In the genomic region with DNA sequence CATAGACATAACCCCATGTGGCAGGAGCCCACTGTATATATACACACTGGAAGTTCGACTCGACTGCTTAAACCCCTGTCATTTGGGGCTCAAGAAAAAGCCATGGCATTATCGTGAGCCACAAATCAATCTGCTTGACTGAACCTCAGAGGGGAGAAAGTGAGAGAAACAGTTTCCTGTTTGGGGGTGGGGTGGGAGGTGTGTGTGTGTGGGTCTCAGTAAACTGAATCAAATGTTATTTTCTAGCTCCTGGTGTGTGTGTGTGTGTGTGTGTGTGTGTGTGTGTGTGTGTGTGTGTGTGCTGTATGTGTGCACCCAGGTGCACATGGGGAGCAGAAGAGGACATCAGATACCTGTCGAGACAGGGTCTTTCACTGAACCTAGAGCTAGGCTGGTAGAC, we compare ENCODE assay signal across 31 mouse cellular contexts. TPM values are rescaled to one million over a fixed set of nuclear protein-coding genes. Genes with fewer than 3 reads are reported as not detected.
A peak's percentile ranks its signal among the peaks of the same experiment; 100 is the strongest.
DNase-seq lines count a peak whose midpoint lies in the region; ATAC-seq and TF ChIP-seq lines count a peak whose summit lies in the region.
"Had no signal": no experiment of that assay in that cellular context is flagged by ENCODE, and none has a peak within 500 bp of the region (broad histone marks: within the 10 kb centered on the region; RNA-seq: fewer than 3 reads in every experiment).

No protein-coding gene starts in this region.

- TF ChIP-seq EP300 in CH12.LX (IDR thresholded peaks at IDR 0.05; ENCODE audit: low read length): no peak
- TF ChIP-seq EP300 in liver, postnatal 0 days (IDR thresholded peaks at IDR 0.05; ENCODE audit: low read depth): no peak

- no peak for TF ChIP-seq POLR2A in thymus, adult 2 months (IDR thresholded peaks at IDR 0.05; ENCODE audit: control insufficient read depth, extremely low read depth, insufficient read depth, low read length, poor library complexity)
- TF ChIP-seq POLR2A in CH12.LX (IDR thresholded peaks at IDR 0.05; ENCODE audit: low read depth, low read length): no peak

- peak overlapping the region; percentile 34; the same call in 1 of the 2 replicates for H3K9ac ChIP-seq in CH12.LX (ENCODE audit: insufficient read depth, low read depth)
- no peak overlapping the region for H3K9ac ChIP-seq in liver, postnatal 0 days (replicated peaks)
- H3K9ac ChIP-seq: embryonic facial prominence, embryonic 12.5 days; forebrain, embryonic 15.5 days; heart, embryonic 15.5 days; limb, embryonic 15.5 days; liver, embryonic 13.5 days; neural tube, embryonic 12.5 days had no signal

- TF ChIP-seq RAD21 in CH12.LX (IDR thresholded peaks at IDR 0.05; ENCODE audit: low read depth, low read length): no peak

- dilution Hi-C loops in CH12.LX (cut with MboI; ENCODE audit: extremely low pct_ligation_motif_present, extremely low pct_unique_long_range_greater_than_20kb, low sequenced_read_pairs): no loop called here

- H3K27ac ChIP-seq in thymus, adult 2 months (ENCODE audit: control insufficient read depth, insufficient read depth, low read length): peak overlapping the region; percentile 21; the same call in 1 of the 2 replicates
- peak overlapping the region; percentile 96 for H3K27ac ChIP-seq in CH12.LX (ENCODE audit: insufficient read depth, low read depth)
- H3K27ac ChIP-seq in liver, postnatal 0 days (ENCODE audit: low read depth): no peak overlapping the region
- H3K27ac ChIP-seq: embryonic facial prominence, embryonic 12.5 days; forebrain, embryonic 15.5 days; heart, embryonic 10.5 days; heart, embryonic 15.5 days; hindbrain, postnatal 0 days; limb, embryonic 10.5 days; limb, embryonic 15.5 days; liver, embryonic 13.5 days; neural tube, embryonic 12.5 days; stomach, postnatal 0 days had no signal

- no peak for TF ChIP-seq CTCF in thymus, adult 2 months (IDR thresholded peaks at IDR 0.05; ENCODE audit: borderline replicate concordance, control insufficient read depth, extremely low read depth, insufficient read depth, low read length, poor library complexity)
- TF ChIP-seq CTCF in CH12.LX (conservative IDR thresholded peaks at IDR 0.05 in 1 of 2, IDR thresholded peaks at IDR 0.05 in 1 of 2; ENCODE audit: low read depth in 2 of 2, low read length in 2 of 2): no peak
- no peak for TF ChIP-seq CTCF in liver, postnatal 0 days (IDR thresholded peaks at IDR 0.05; ENCODE audit: low read depth)

- intact Hi-C loops in left cerebral cortex, postnatal 25 days (cut with DNase I): no loop called here

- 19% methylated on average over 4 of the region's 4 CpGs for WGBS in thymus, adult 2 months
- whole genome bisulfite sequencing in liver, postnatal 0 days (ENCODE audit: insufficient replicate concordance): 41% methylated on average over 4 of the region's 4 CpGs

- peaks cover 41% of the 10 kb centered on the region for H3K4me1 ChIP-seq in thymus, adult 2 months (replicated peaks; ENCODE audit: control insufficient read depth, insufficient read depth, low read length)
- H3K4me1 ChIP-seq in CH12.LX (ENCODE audit: control insufficient read depth in 1 of 2, insufficient read depth in 2 of 2): peaks cover 25 to 78% of the 10 kb centered on the region in 2 experiments
- H3K4me1 ChIP-seq in liver, postnatal 0 days (ENCODE audit: insufficient read depth): no peaks in the 10 kb centered on the region
- H3K4me1 ChIP-seq: embryonic facial prominence, embryonic 12.5 days; forebrain, embryonic 15.5 days; heart, embryonic 15.5 days; limb, embryonic 10.5 days; limb, embryonic 15.5 days; liver, embryonic 13.5 days; neural tube, embryonic 12.5 days had no signal

- in situ Hi-C loops in CH12.LX (cut with MboI; ENCODE audit: low pct_ligation_motif_present, low pct_unique_long_range_greater_than_20kb, low sequenced_read_pairs): no loop called here

- H3K4me3 ChIP-seq in thymus, adult 2 months (ENCODE audit: control insufficient read depth, insufficient read depth, low read length): no peak overlapping the region
- H3K4me3 ChIP-seq in CH12.LX (replicated peaks in 1 of 3; ENCODE audit: low read depth in 2 of 3, low read length in 2 of 3, poor library complexity in 1 of 3): peak overlapping the region in 1 of 3 experiments; percentile 29
- no peak overlapping the region for H3K4me3 ChIP-seq in liver, postnatal 0 days (ENCODE audit: low read depth, low read length)
- H3K4me3 ChIP-seq: embryonic facial prominence, embryonic 12.5 days; forebrain, embryonic 15.5 days; heart, embryonic 10.5 days; heart, embryonic 15.5 days; limb, embryonic 10.5 days; limb, embryonic 15.5 days; liver, embryonic 13.5 days; neural tube, embryonic 12.5 days had no signal

- H3K36me3 ChIP-seq in thymus, adult 2 months (ENCODE audit: control insufficient read depth, insufficient read depth, low read length): no peaks in the 10 kb centered on the region
- H3K36me3 ChIP-seq in CH12.LX (replicated peaks in 1 of 2; ENCODE audit: control insufficient read depth in 1 of 2, insufficient read depth in 1 of 2, low read length in 1 of 2): peaks cover 52 to 72% of the 10 kb centered on the region in 2 experiments
- no peaks in the 10 kb centered on the region for H3K36me3 ChIP-seq in liver, postnatal 0 days (replicated peaks; ENCODE audit: insufficient read depth, low read length)
- H3K36me3 ChIP-seq: embryonic facial prominence, embryonic 12.5 days; forebrain, embryonic 15.5 days; heart, embryonic 10.5 days; heart, embryonic 15.5 days; limb, embryonic 10.5 days; limb, embryonic 15.5 days; liver, embryonic 13.5 days; neural tube, embryonic 12.5 days had no signal

- H3K27me3 ChIP-seq in thymus, adult 2 months (ENCODE audit: control insufficient read depth, insufficient read depth, low read length): no peaks in the 10 kb centered on the region
- no peaks in the 10 kb centered on the region for H3K27me3 ChIP-seq in CH12.LX (replicated peaks)
- no peaks in the 10 kb centered on the region for H3K27me3 ChIP-seq in liver, postnatal 0 days (ENCODE audit: insufficient read depth, low read length)
- H3K27me3 ChIP-seq: embryonic facial prominence, embryonic 12.5 days; forebrain, embryonic 15.5 days; heart, embryonic 15.5 days; neural tube, embryonic 12.5 days had no signal

- H3K79me2 ChIP-seq in CH12.LX (replicated peaks; ENCODE audit: control insufficient read depth, extremely low read depth, insufficient read depth, poor library complexity, severe bottlenecking): peaks cover 71% of the 10 kb centered on the region

- no peaks in the 10 kb centered on the region for H3K9me3 ChIP-seq in CH12.LX (replicated peaks; ENCODE audit: low read length)
- no peaks in the 10 kb centered on the region for H3K9me3 ChIP-seq in liver, postnatal 0 days (ENCODE audit: low read length)
- H3K9me3 ChIP-seq: embryonic facial prominence, embryonic 12.5 days; forebrain, embryonic 15.5 days; heart, embryonic 10.5 days; heart, embryonic 15.5 days; limb, embryonic 10.5 days; limb, embryonic 15.5 days; liver, embryonic 13.5 days; neural tube, embryonic 12.5 days had no signal

- H3K4me2 ChIP-seq in CH12.LX (ENCODE audit: insufficient read depth, low read depth, poor library complexity, severe bottlenecking): peak overlapping the region; percentile 76
- no peak overlapping the region for H3K4me2 ChIP-seq in liver, postnatal 0 days (ENCODE audit: low read depth, low read length)
- H3K4me2 ChIP-seq: embryonic facial prominence, embryonic 12.5 days; forebrain, embryonic 15.5 days; heart, embryonic 15.5 days; limb, embryonic 15.5 days; liver, embryonic 13.5 days; neural tube, embryonic 12.5 days had no signal

- peak; percentile 42 for DNase-seq in thymus, adult 2 months
- DNase-seq in thymus, postnatal 25 days: no peak
- no peak for DNase-seq in CH12.LX (ENCODE audit: extremely low read depth)
- DNase-seq in naive thymus-derived CD4-positive, alpha-beta T cell, adult 2 months (ENCODE audit: low read depth): peak; percentile 55
- peak; percentile 53 for DNase-seq in thymus, postnatal 4 days
- no peak for DNase-seq in retina, postnatal 1 day
- no peak for DNase-seq in liver, postnatal 0 days
- DNase-seq in left cerebral cortex, postnatal 25 days (ENCODE audit: low spot score in 2 of 2): no peak
- DNase-seq: adrenal gland, adult 8-10 months; cerebellum, adult 9-10 months; embryo, embryonic 11 days; gastrocnemius, postnatal 25 days; heart, adult 11 months; kidney, adult 9 months; kidney, postnatal 10 days; layer of hippocampus, postnatal 36 days; liver, embryonic 13.5 days; lung, adult 2 months; lung, postnatal 14 days; midbrain, embryonic 14.5 days; right cerebral cortex, postnatal 14 days had no signal

- ATAC-seq in liver, postnatal 0 days: no peak
- ATAC-seq: forebrain, embryonic 15.5 days; hindbrain, postnatal 0 days; intestine, embryonic 16.5 days had no signal

TF ChIP-seq in CH12.LX, 34 proteins besides CTCF, POLR2A, EP300 and RAD21:
- TF ChIP-seq MAZ (IDR thresholded peaks at IDR 0.05; ENCODE audit: low read depth, low read length) (0 out of 2 replicates have a peak, but pooled peaks have one; percentile 8), CHD2 (IDR thresholded peaks at IDR 0.05; ENCODE audit: low read length) (peak; percentile 49; the same call in 1 of the 2 replicates), JUN (IDR thresholded peaks at IDR 0.05; ENCODE audit: insufficient read depth, low read depth, low read length) (no peak)

RNA-seq across cellular contexts. Expression of a gene that starts 8.6 kb away (rescaled TPM):
- 76.7 and 80.4 TPM in 2 replicates for polyA plus RNA-seq in thymus, adult 2 months (2012; rRNA removed)
- total RNA-seq in CH12.LX (2012; rRNA removed) (99.2 and 151 TPM in 2 replicates), CH12.LX (2014; rRNA removed) (58.8 and 66.9 TPM in 2 replicates)
- 46.4 and 47.9 TPM in 2 replicates for polyA plus RNA-seq in CH12.LX (2012; ENCODE audit: insufficient read length, low read depth)
- polyA plus RNA-seq in liver, postnatal 0 days (2015; fragmentation: Nextera tagmentation; extraction: Ambion mirVana): 0.34 and 0.43 TPM in 2 replicates
- 1 to 10 TPM in 1 of 2 experiments, under 1 TPM in 1; 0.57 to 2.1 TPM for total RNA-seq in left cerebral cortex, postnatal 25 days (2021)
- polyA plus RNA-seq: limb, embryonic 10.5 days had no signal

RNA-seq across cellular contexts. Expression of a gene that starts 39.2 kb away (rescaled TPM):
- 18.8 and 24.1 TPM in 2 replicates for polyA plus RNA-seq in thymus, adult 2 months (2012; rRNA removed)
- total RNA-seq in CH12.LX (2012; rRNA removed): 16.8 and 17.0 TPM in 2 replicates
- total RNA-seq in CH12.LX (2014; rRNA removed): 20.5 and 25.0 TPM in 2 replicates
- 25.4 and 27.9 TPM in 2 replicates for polyA plus RNA-seq in CH12.LX (2012; ENCODE audit: insufficient read length, low read depth)
- 1.1 and 1.3 TPM in 2 replicates for polyA plus RNA-seq in liver, postnatal 0 days (2015; fragmentation: Nextera tagmentation; extraction: Ambion mirVana)
- 1 to 10 TPM; 1.3 to 1.6 TPM for total RNA-seq in left cerebral cortex, postnatal 25 days (2021)

Comparison
In these comparisons a context has a peak if more than half of its experiments do, and no peak if none do; other contexts are left out.
1. DNase-seq: peak in thymus, adult 2 months (single experiment), naive thymus-derived CD4-positive, alpha-beta T cell, adult 2 months (single experiment) and thymus, postnatal 4 days (single experiment); none in thymus, postnatal 25 days (single experiment), CH12.LX (single experiment), retina, postnatal 1 day (single experiment), liver, postnatal 0 days (single experiment) and left cerebral cortex, postnatal 25 days (0 of 2).
2. RNA of a gene that starts 8.6 kb away (polyA plus RNA-seq): 76.7 to 80.4 TPM in thymus, adult 2 months and 46.4 to 47.9 TPM in CH12.LX; 0.34 to 0.43 TPM in liver, postnatal 0 days; every median in the first group is over 10 times any median in the second.